14 mouse cellular contexts compared by ENCODE assay signal in the genomic region with DNA sequence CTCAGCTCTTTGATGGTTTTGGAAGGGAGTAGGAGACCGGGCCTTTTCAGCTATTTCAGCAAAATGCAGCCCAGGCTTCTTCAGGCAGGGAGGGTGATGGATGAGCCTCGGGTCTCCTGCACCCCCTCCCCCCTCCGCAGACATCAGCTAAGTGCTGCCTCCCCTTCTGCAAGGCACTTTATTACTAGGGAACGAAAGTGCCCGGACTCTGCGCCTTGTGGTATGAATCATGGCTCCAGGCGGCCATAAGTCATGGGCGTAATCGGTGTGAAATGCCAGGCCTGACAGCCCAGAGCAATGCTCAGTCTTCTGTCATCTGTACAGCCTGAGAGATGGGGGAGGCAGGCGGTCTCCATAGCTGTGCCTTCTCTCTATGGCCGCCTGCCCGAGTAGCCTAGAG. TPM values are rescaled to one million over a fixed set of nuclear protein-coding genes. Genes with fewer than 3 reads are reported as not detected.
DNase-seq lines count a peak whose midpoint lies in the region; ATAC-seq and TF ChIP-seq lines count a peak whose summit lies in the region.
"Had no signal": no experiment of that assay in that cellular context is flagged by ENCODE, and none has a peak within 500 bp of the region (broad histone marks: within the 10 kb centered on the region; RNA-seq: fewer than 3 reads in every experiment).

No protein-coding gene starts in this region.

- TF ChIP-seq CTCF in kidney, postnatal 0 days (IDR thresholded peaks at IDR 0.05; ENCODE audit: low read depth), result no peak

- TF ChIP-seq POLR2A in myocyte (IDR thresholded peaks at IDR 0.05; ENCODE audit: insufficient read length, low read depth), result no peak

- H3K4me2 ChIP-seq in kidney, postnatal 0 days (ENCODE audit: low read length), result no peak overlapping the region
- H3K4me2 ChIP-seq in myocyte (ENCODE audit: low read depth), result peak overlapping the region; percentile 45
- H3K4me2 ChIP-seq: embryonic facial prominence, embryonic 13.5 days had no signal

- ATAC-seq in kidney, postnatal 0 days (replicated peaks; ENCODE audit: low FRiP score, low read depth), result no peak

- H3K79me2 ChIP-seq in myocyte (ENCODE audit: control insufficient read depth, insufficient read depth), result no peaks in the 10 kb centered on the region

- no peaks in the 10 kb centered on the region for H3K27me3 ChIP-seq in kidney, postnatal 0 days (ENCODE audit: insufficient read depth, low read length)
- peaks cover 12% of the 10 kb centered on the region for H3K27me3 ChIP-seq in myocyte (ENCODE audit: control insufficient read depth, insufficient read depth, insufficient read length)
- H3K27me3 ChIP-seq: embryonic facial prominence, embryonic 13.5 days had no signal

- H3K36me3 ChIP-seq in kidney, postnatal 0 days (ENCODE audit: insufficient read depth, low read length), result no peaks in the 10 kb centered on the region
- no peaks in the 10 kb centered on the region for H3K36me3 ChIP-seq in myocyte (ENCODE audit: control insufficient read depth, insufficient read depth)
- H3K36me3 ChIP-seq: embryonic facial prominence, embryonic 13.5 days; G1E had no signal

- H3ac ChIP-seq in myocyte (ENCODE audit: control insufficient read depth, insufficient read length), result no peak overlapping the region

- no peaks in the 10 kb centered on the region for H3K4me1 ChIP-seq in kidney, postnatal 0 days (replicated peaks; ENCODE audit: insufficient read depth, low read length)

- H3K4me3 ChIP-seq in kidney, postnatal 0 days (replicated peaks; ENCODE audit: low read depth, low read length), result no peak overlapping the region
- H3K4me3 ChIP-seq in myocyte, result no peak overlapping the region
- H3K4me3 ChIP-seq: embryonic facial prominence, embryonic 13.5 days; layer of hippocampus, adult 2 months had no signal

- no peak overlapping the region for H3K9ac ChIP-seq in kidney, postnatal 0 days (ENCODE audit: low read depth, low read length)
- H3K9ac ChIP-seq: embryonic facial prominence, embryonic 13.5 days had no signal

- 26% methylated on average over 12 of the region's 12 CpGs for WGBS in kidney, postnatal 0 days

- H3K9me3 ChIP-seq in kidney, postnatal 0 days (replicated peaks; ENCODE audit: low read length), result no peaks in the 10 kb centered on the region
- H3K9me3 ChIP-seq: embryonic facial prominence, embryonic 13.5 days; G1E had no signal

- H3K27ac ChIP-seq in kidney, postnatal 0 days, result no peak overlapping the region
- H3K27ac ChIP-seq: embryonic facial prominence, embryonic 13.5 days; layer of hippocampus, adult 2 months had no signal

- peak; percentile 14 for DNase-seq in kidney, postnatal 0 days (ENCODE audit: low spot score)
- no peak for DNase-seq in kidney, adult 9 months
- peak; percentile 76 for DNase-seq in adrenal gland, adult 2 months
- peak; percentile 61 for DNase-seq in embryo, embryonic 11.5 days (ENCODE audit: low read depth, low spot score)
- DNase-seq in thymus, postnatal 10 days (ENCODE audit: low spot score in 2 of 2), result no peak
- DNase-seq in layer of hippocampus, adult 18-20 months (ENCODE audit: low spot score in 2 of 2), result no peak
- no peak for DNase-seq in Muller cell, postnatal 12 days (ENCODE audit: inconsistent ontology term)
- DNase-seq: gastrocnemius, postnatal 10 days had no signal

TF ChIP-seq in myocyte, 11 proteins besides CTCF, POLR2A, EP300 and RAD21:
- TF ChIP-seq POLR2AphosphoS2 (IDR thresholded peaks at IDR 0.05; ENCODE audit: insufficient read length, low read depth), result no peak
- no peak for TF ChIP-seq TCF12 (IDR thresholded peaks at IDR 0.05; ENCODE audit: insufficient read depth, poor library complexity, severe bottlenecking)

RNA-seq across cellular contexts. Expression of gene Dbh, which starts 18.7 kb away (rescaled TPM):
- 0.05 and 0.38 TPM in 2 replicates for polyA plus RNA-seq in kidney, postnatal 0 days (2015; fragmentation: Nextera tagmentation; extraction: Ambion mirVana)
- 100 to 1,000 TPM; 348 to 637 TPM for total RNA-seq in adrenal gland, adult 2 months (2021)
- 306 and 321 TPM in 2 replicates for polyA plus RNA-seq in adrenal gland, adult 2 months (2012; rRNA removed)
- 8.2 TPM for polyA plus RNA-seq in myocyte (2012; fragmentation: generic; extraction: Trizol)
- total RNA-seq in layer of hippocampus, adult 18-20 months (2021), result under 1 TPM; 0.25 to 0.27 TPM
- total RNA-seq: monocyte, adult 5-6 weeks had no signal
- polyA plus RNA-seq: G1E; liver, adult 2 months had no signal

RNA-seq across cellular contexts. Expression of gene Fam163b, which starts 41.4 kb away (rescaled TPM):
- polyA plus RNA-seq in kidney, postnatal 0 days (2015; fragmentation: Nextera tagmentation; extraction: Ambion mirVana), result not detected in 2 replicates
- 1 to 10 TPM; 2.1 to 2.9 TPM for total RNA-seq in adrenal gland, adult 2 months (2021)
- 1.4 and 1.5 TPM in 2 replicates for polyA plus RNA-seq in adrenal gland, adult 2 months (2012; rRNA removed)
- 0.04 TPM for polyA plus RNA-seq in myocyte (2012; fragmentation: generic; extraction: Trizol)
- 100 to 1,000 TPM; 118 to 119 TPM for total RNA-seq in layer of hippocampus, adult 18-20 months (2021)
- total RNA-seq: liver, adult 2 months; monocyte, adult 5-6 weeks had no signal
- polyA plus RNA-seq: G1E; liver, adult 2 months had no signal

Comparison
In these comparisons a context has a peak if more than half of its experiments do, and no peak if none do; other contexts are left out.
1. DNase-seq: peak in kidney, postnatal 0 days (single experiment), adrenal gland, adult 2 months (single experiment) and embryo, embryonic 11.5 days (single experiment); none in kidney, adult 9 months (single experiment), thymus, postnatal 10 days (0 of 2), layer of hippocampus, adult 18-20 months (0 of 2) and Muller cell, postnatal 12 days (single experiment).
2. RNA of gene Dbh, which starts 18.7 kb away (polyA plus RNA-seq): 306 to 321 TPM in adrenal gland, adult 2 months; 8.2 TPM in myocyte (single experiment) and 0.05 to 0.38 TPM in kidney, postnatal 0 days; every median in the first group is over 10 times any median in the second.